Mouse (Mus musculus): ENCODE data around the gene Apela. TPM values are rescaled to one million over a fixed set of nuclear protein-coding genes. Genes with fewer than 3 reads are reported as not detected.
"Not testable (repeated sequence)": the region's sequence is repeated elsewhere in the genome, so short reads cannot be mapped to it uniquely, and the experiment has no call there.

Gene Apela
- polyA plus RNA-seq, 1 experiment from 2014 or later: 2.6 TPM

DNA sequence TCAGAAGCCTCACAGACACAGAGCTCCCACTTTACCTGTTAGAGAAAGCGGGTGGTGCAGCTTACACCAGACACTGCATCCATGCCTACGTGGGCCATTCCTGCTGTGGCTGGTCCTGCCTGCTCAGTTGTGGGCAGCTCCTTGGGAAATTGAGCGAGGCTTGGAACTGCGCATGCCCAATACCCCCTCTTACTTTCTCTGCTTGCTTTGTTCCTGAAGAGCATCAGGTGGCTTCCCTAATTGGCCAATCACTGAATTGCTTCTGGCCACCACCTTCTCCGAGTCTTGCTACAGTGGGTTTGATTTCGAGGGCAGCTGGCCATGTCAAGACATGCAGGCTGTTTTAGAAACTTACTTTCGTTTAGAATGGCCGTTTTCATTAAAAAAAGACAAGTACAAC is 18.7 kb downstream of the Apela start, which contains the start of the genes Trim61 and Trim60:
TSS of gene Trim61 (minus strand) at position 101 of the 400 bp plus-strand sequence.
TSS of gene Trim60 (minus strand) at position 162 of the 400 bp plus-strand sequence.
- Histone ChIP-seq H3K27ac (no peak within 1 kb of the TSS), H3K9me3 (replicated peaks) (no peaks in the 10 kb centered on the region), H3K36me3 (ENCODE audit: poor library complexity, severe bottlenecking) (no peaks in the 10 kb centered on the region), H3K9ac (no peak within 1 kb of the TSS), H3K4me2 (no peak within 1 kb of the TSS), H3K27me3 (no peaks in the 10 kb centered on the region), H3K4me3 (no peak within 1 kb of the TSS), H3K4me1 (no peaks in the 10 kb centered on the region)
- 90% methylated on average over 8 of the region's 8 CpGs for WGBS
- ATAC-seq: no peak

- H3K27me3 ChIP-seq; H3K36me3 ChIP-seq (ENCODE audit: poor library complexity, severe bottlenecking); H3K4me2 ChIP-seq; H3K27ac ChIP-seq; H3K9me3 ChIP-seq (replicated peaks); H3K9ac ChIP-seq; ATAC-seq; H3K4me3 ChIP-seq; H3K4me1 ChIP-seq: not testable (repeated sequence)
- WGBS: 76% methylated on average over 6 of the region's 6 CpGs
These were observed 29.5 kb downstream of the Apela start for GRCm38 (mm10) chr8:65007616-65008015.

DNA sequence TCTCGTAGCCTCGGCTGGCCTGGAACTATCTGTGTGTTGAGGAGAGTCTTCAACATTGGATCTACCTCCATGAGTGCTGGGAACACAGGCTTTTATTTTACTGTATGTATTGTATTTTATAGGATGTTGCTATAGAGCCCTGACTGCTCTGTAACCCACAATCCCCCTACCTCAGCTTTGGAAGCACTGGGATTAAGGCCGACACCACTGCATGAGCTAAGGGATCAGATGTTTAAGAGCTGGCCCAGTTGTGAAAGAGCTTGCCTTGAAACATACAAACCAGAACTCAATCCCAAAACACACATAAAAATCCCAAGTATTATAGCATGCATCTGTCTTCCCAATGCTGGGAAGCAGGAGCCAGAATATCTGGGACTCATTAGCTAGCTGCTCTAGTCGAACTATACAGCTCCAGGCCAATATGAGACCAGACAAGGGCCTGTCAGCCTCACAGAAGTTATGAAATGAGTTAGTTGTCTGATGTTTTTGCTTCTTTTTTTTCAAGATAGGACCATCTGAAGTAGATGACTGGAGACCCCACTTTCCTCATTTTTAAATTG is 38.2 kb downstream of the Apela start:
- Histone ChIP-seq H3K4me2 (no peak overlapping the region), H3K4me3 (no peak overlapping the region), H3K36me3 (ENCODE audit: poor library complexity, severe bottlenecking) (no peaks in the 10 kb centered on the region), H3K27ac (no peak overlapping the region), H3K9me3 (replicated peaks) (no peaks in the 10 kb centered on the region), H3K4me1 (no peaks in the 10 kb centered on the region), H3K9ac (no peak overlapping the region), H3K27me3 (no peaks in the 10 kb centered on the region)
- no peak for ATAC-seq
- WGBS: 89% methylated on average over 4 of the region's 4 CpGs

- Histone ChIP-seq H3K4me3 (no peak within 1 kb of the TSS), H3K4me1 (no peaks in the 10 kb centered on the region), H3K27ac (no peak within 1 kb of the TSS), H3K4me2 (no peak within 1 kb of the TSS), H3K36me3 (ENCODE audit: poor library complexity, severe bottlenecking) (no peaks in the 10 kb centered on the region), H3K9ac (no peak within 1 kb of the TSS), H3K27me3 (no peaks in the 10 kb centered on the region), H3K9me3 (replicated peaks) (no peaks in the 10 kb centered on the region; the same call in 1 of the 2 replicates)
- 93% methylated on average over 4 of the region's 4 CpGs for WGBS
- no peak for ATAC-seq
These were observed 49.4 kb downstream of the Apela start, which contains the start of gene Trim75 for GRCm38 (mm10) chr8:64987731-64988130. TSS of gene Trim75 (minus strand) at chr8:64987831.

GRCm38 (mm10) chr8:64983150-64983897 is 53.8 kb downstream of the Apela start:
- WGBS: 73% methylated on average over 20 of the region's 20 CpGs
- H3K27ac ChIP-seq: no peak overlapping the region
- H3K36me3 ChIP-seq (ENCODE audit: poor library complexity, severe bottlenecking): no peaks in the 10 kb centered on the region
- H3K27me3 ChIP-seq: no peaks in the 10 kb centered on the region
- H3K4me3 ChIP-seq: no peak overlapping the region
- ATAC-seq: no peak
- H3K9me3 ChIP-seq (replicated peaks): no peaks in the 10 kb centered on the region
- H3K4me2 ChIP-seq: no peak overlapping the region
- H3K9ac ChIP-seq: no peak overlapping the region
- H3K4me1 ChIP-seq: no peaks in the 10 kb centered on the region

Other genes with a start within 250 kb of the Apela start
- 12.5 and 13.9 TPM in 2 replicates for gene Klhl2, start 187.3 kb downstream of the Apela start, polyA plus RNA-seq (2015; fragmentation: Nextera tagmentation; extraction: Ambion mirVana)
- gene Tmem192, start 90.2 kb downstream of the Apela start, polyA plus RNA-seq (2015; fragmentation: Nextera tagmentation; extraction: Ambion mirVana): 13.4 and 15.5 TPM in 2 replicates
- 0.17 TPM in 1 of 2 replicates, not detected in the other for gene Trim75, start 49.5 kb downstream of the Apela start, polyA plus RNA-seq (2015; fragmentation: Nextera tagmentation; extraction: Ambion mirVana)
- gene Trim61, start 18.8 kb downstream of the Apela start, polyA plus RNA-seq (2015; fragmentation: Nextera tagmentation; extraction: Ambion mirVana): not detected in 2 replicates
- gene Trim60, start 18.8 kb downstream of the Apela start, polyA plus RNA-seq (2015; fragmentation: Nextera tagmentation; extraction: Ambion mirVana): not detected in 2 replicates
- not detected in 2 replicates for gene Gm10663, start 37.7 kb upstream of the Apela start, polyA plus RNA-seq (2015; fragmentation: Nextera tagmentation; extraction: Ambion mirVana)
- gene BC030870, start 92.2 kb upstream of the Apela start, polyA plus RNA-seq (2015; fragmentation: Nextera tagmentation; extraction: Ambion mirVana): not detected in 2 replicates